Mouse (Mus musculus) C2C12 (cell line): ENCODE data around the gene Nr1h3.

Source experiments
- CEBPB ChIP-seq: IDR thresholded peaks from one replicate; pipeline ENCODE4 v1.6.1; 2011; ENCODE audit warnings: low read depth, mild to moderate bottlenecking, control low read depth, moderate library complexity
- CTCF ChIP-seq: IDR thresholded peaks from one replicate; pipeline ENCODE4 v1.5.1; 2011; ENCODE audit not compliant: control insufficient read depth, insufficient read depth, insufficient read length
- MAX ChIP-seq: IDR thresholded peaks from one replicate; pipeline ENCODE4 v1.6.1; 2011; ENCODE audit warnings: mild to moderate bottlenecking, control low read depth
- MYOD1 ChIP-seq: IDR thresholded peaks from one replicate; pipeline ENCODE4 v1.6.1; 2011; ENCODE audit warnings: low read depth; ENCODE audit not compliant: control insufficient read depth, insufficient read length
- USF1 ChIP-seq: IDR thresholded peaks from one replicate; pipeline ENCODE4 v1.6.1; 2011; ENCODE audit warnings: low read depth, mild to moderate bottlenecking, control low read depth, moderate library complexity

DNA sequence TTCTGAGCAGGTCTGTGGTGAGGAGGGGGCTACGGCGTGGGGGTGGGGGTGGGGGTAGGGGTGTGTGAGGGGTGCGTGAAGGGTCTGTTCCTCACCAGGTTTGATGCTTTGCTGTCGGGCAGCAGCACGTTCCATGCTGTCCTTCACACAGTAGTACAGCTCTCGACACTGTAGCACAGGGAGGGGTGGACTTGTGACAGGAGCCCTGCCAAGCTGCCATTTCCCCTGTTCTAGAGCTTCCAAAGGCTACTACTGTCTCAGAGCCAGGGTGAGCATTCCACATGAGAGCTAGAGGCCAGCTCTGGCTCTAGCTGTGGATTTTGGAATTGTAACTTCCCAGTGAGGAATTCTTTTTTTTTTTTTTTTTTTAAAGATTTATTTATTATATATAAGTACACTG, 59.7 kb downstream of the Nr1h3 start:
- no peak for TF ChIP-seq MAX
- no peak for TF ChIP-seq CTCF
- TF ChIP-seq USF1: no peak
- no peak for TF ChIP-seq CEBPB
- no peak for TF ChIP-seq MYOD1
